Mouse (Mus musculus) myocyte (in vitro differentiated cells): ENCODE results near the gene Kcng3.

Experiments
- CEBPB ChIP-seq: IDR thresholded peaks from 2 replicates; pipeline ENCODE4 v1.6.1; 2011; ENCODE audit warnings: mild to moderate bottlenecking, moderate library complexity; ENCODE audit not compliant: poor library complexity, insufficient read depth, severe bottlenecking
- E2F4 ChIP-seq: IDR thresholded peaks from one replicate; pipeline ENCODE4 v1.6.1; 2011; ENCODE audit warnings: mild to moderate bottlenecking, control low read depth, moderate library complexity; ENCODE audit not compliant: insufficient read depth
- MAX ChIP-seq: IDR thresholded peaks from one replicate; pipeline ENCODE4 v1.6.1; 2011; ENCODE audit warnings: low read depth, mild to moderate bottlenecking, control low read depth
- MYOD1 ChIP-seq, 3 experiments: IDR thresholded peaks; one replicate each; pipeline ENCODE4 v1.6.1; 2011; ENCODE audit warnings: control low read depth in 2 of 3, low read depth in 2 of 3, mild to moderate bottlenecking in 2 of 3, moderate library complexity in 1 of 3; ENCODE audit not compliant: insufficient read length in 2 of 3, control insufficient read depth in 1 of 3
- MYOG ChIP-seq, 3 experiments: IDR thresholded peaks; one replicate each; pipeline ENCODE4 v1.6.1; 2011; ENCODE audit warnings: control low read depth in 2 of 3, low read depth in 2 of 3, mild to moderate bottlenecking in 2 of 3; ENCODE audit not compliant: insufficient read length in 2 of 3, control insufficient read depth in 1 of 3, insufficient read depth in 1 of 3
- POLR2A ChIP-seq: IDR thresholded peaks from one replicate; pipeline ENCODE4 v1.6.1; 2011; ENCODE audit warnings: low read depth, mild to moderate bottlenecking, control low read depth, moderate library complexity; ENCODE audit not compliant: insufficient read length
- POLR2AphosphoS2 ChIP-seq: IDR thresholded peaks from one replicate; pipeline ENCODE4 v1.6.1; 2011; ENCODE audit warnings: low read depth, control low read depth; ENCODE audit not compliant: insufficient read length
- REST ChIP-seq: IDR thresholded peaks from one replicate; pipeline ENCODE4 v1.6.1; 2011; ENCODE audit warnings: mild to moderate bottlenecking, control low read depth, moderate library complexity; ENCODE audit not compliant: insufficient read depth, insufficient read length
- TCF12 ChIP-seq: IDR thresholded peaks from one replicate; pipeline ENCODE4 v1.6.1; 2011; ENCODE audit warnings: mild to moderate bottlenecking, control low read depth; ENCODE audit not compliant: poor library complexity, insufficient read depth, severe bottlenecking
- USF1 ChIP-seq: IDR thresholded peaks from one replicate; pipeline ENCODE4 v1.6.1; 2011; ENCODE audit warnings: low read depth, mild to moderate bottlenecking, control low read depth, moderate library complexity

- TF ChIP-seq POLR2A: no peak
- no peak for TF ChIP-seq REST
- no peak for TF ChIP-seq POLR2AphosphoS2
- no peak for TF ChIP-seq E2F4
- TF ChIP-seq TCF12: no peak
- no peak for TF ChIP-seq CEBPB
- TF ChIP-seq MYOG (IDR thresholded peaks at IDR 0.05; ENCODE audit: control insufficient read depth in 1 of 3, insufficient read depth in 1 of 3, insufficient read length in 2 of 3, low read depth in 2 of 3): no peak
- TF ChIP-seq MYOD1 (IDR thresholded peaks at IDR 0.05; ENCODE audit: control insufficient read depth in 1 of 3, insufficient read length in 2 of 3, low read depth in 2 of 3): no peak
- no peak for TF ChIP-seq USF1
- TF ChIP-seq MAX: no peak
Measured at GRCm38 (mm10) chr17:83655732-83656131, 24.0 kb upstream of the Kcng3 start.
